Mouse (Mus musculus) right cerebral cortex, postnatal 10 days (tissue): ENCODE results near the gene Olfr718-ps1.
A peak's percentile ranks its signal among the peaks of the same experiment; 100 is the strongest.

Experiments used
- DNase-seq, 2 experiments: peaks; one replicate each; pipeline ENCODE4 v3.0.0; 2021; ENCODE audit warnings: low spot score in 2 of 2

The Olfr718-ps1 gene

GRCm38 (mm10) chr5:143129101-143129500, 18.3 kb downstream of the Olfr718-ps1 start:
- DNase-seq: no peak

- peak; percentile 39 to 43 for DNase-seq
Measured at GRCm38 (mm10) chr5:143127837-143128236, 19.5 kb downstream of the Olfr718-ps1 start.

GRCm38 (mm10) chr5:143126908-143127307, 20.5 kb downstream of the Olfr718-ps1 start:
- no peak for DNase-seq

- DNase-seq: no peak
Measured at GRCm38 (mm10) chr5:143126089-143126488, 21.3 kb downstream of the Olfr718-ps1 start.

GRCm38 (mm10) chr5:143125601-143126000, 21.8 kb downstream of the Olfr718-ps1 start:
- peak; percentile 74 to 79 for DNase-seq

GRCm38 (mm10) chr5:143124805-143125378, 22.5 kb downstream of the Olfr718-ps1 start:
- DNase-seq: peak; percentile 31 to 37

- DNase-seq: no peak
Measured at GRCm38 (mm10) chr5:143122673-143123072, 24.7 kb downstream of the Olfr718-ps1 start.

- DNase-seq: no peak
Measured at GRCm38 (mm10) chr5:143122125-143122524, 25.3 kb downstream of the Olfr718-ps1 start.

GRCm38 (mm10) chr5:143112281-143113246, 34.8 kb downstream of the Olfr718-ps1 start, which contains the start of gene Rnf216:
Gene Rnf216 (minus strand): TSS chr5:143112994.
- DNase-seq: peak; percentile 96 to 97

- no peak for DNase-seq
Measured at GRCm38 (mm10) chr5:143106842-143107241, 40.5 kb downstream of the Olfr718-ps1 start.

GRCm38 (mm10) chr5:143103231-143103630, 44.1 kb downstream of the Olfr718-ps1 start:
- no peak for DNase-seq

GRCm38 (mm10) chr5:143101626-143102025, 45.8 kb downstream of the Olfr718-ps1 start:
- no peak for DNase-seq

- DNase-seq: no peak
Measured at GRCm38 (mm10) chr5:143095256-143095655, 52.1 kb downstream of the Olfr718-ps1 start.

GRCm38 (mm10) chr5:143092891-143093290, 54.5 kb downstream of the Olfr718-ps1 start:
- DNase-seq: no peak

- peak in 1 of 2 experiments; percentile 40 for DNase-seq
Measured at GRCm38 (mm10) chr5:143084898-143085297, 62.5 kb downstream of the Olfr718-ps1 start.
